Mouse (Mus musculus): Measurements from ENCODE around the gene Ttll11. TPM values are rescaled to one million over a fixed set of nuclear protein-coding genes. Genes with fewer than 3 reads are reported as not detected.

Gene Ttll11
- polyA plus RNA-seq, 1 experiment from 2014 or later = 4.9 TPM

GRCm38 (mm10) chr2:35751781-35752505 is 227.8 kb downstream of the Ttll11 start:
- H3K9me3 ChIP-seq (replicated peaks; ENCODE audit: control insufficient read depth, low read length, poor library complexity, severe bottlenecking) = no peaks in the 10 kb centered on the region
- no peak for ATAC-seq
- H3K27ac ChIP-seq (ENCODE audit: low read length) = no peak overlapping the region
- H3K27me3 ChIP-seq (ENCODE audit: control insufficient read depth, insufficient read depth, low read depth, low read length) = no peaks in the 10 kb centered on the region
- WGBS = 87% methylated on average over 18 of the region's 18 CpGs
- no peaks in the 10 kb centered on the region for H3K36me3 ChIP-seq (ENCODE audit: control insufficient read depth, insufficient read depth, low read length)
- H3K4me3 ChIP-seq (ENCODE audit: low read depth, low read length) = no peak overlapping the region
- no peak overlapping the region for H3K4me2 ChIP-seq (ENCODE audit: low read length)
- no peak overlapping the region for H3K9ac ChIP-seq (ENCODE audit: low read depth, low read length)
- peaks cover 7% of the 10 kb centered on the region for H3K4me1 ChIP-seq (ENCODE audit: control insufficient read depth, insufficient read depth, low read length)

GRCm38 (mm10) chr2:35750533-35751141 is 229.1 kb downstream of the Ttll11 start:
- ATAC-seq = no peak
- Histone ChIP-seq H3K36me3 (ENCODE audit: control insufficient read depth, insufficient read depth, low read length) (no peaks in the 10 kb centered on the region), H3K27ac (ENCODE audit: low read length) (no peak overlapping the region), H3K4me3 (ENCODE audit: low read depth, low read length) (no peak overlapping the region), H3K9me3 (replicated peaks; ENCODE audit: control insufficient read depth, low read length, poor library complexity, severe bottlenecking) (no peaks in the 10 kb centered on the region), H3K4me2 (ENCODE audit: low read length) (no peak overlapping the region), H3K4me1 (ENCODE audit: control insufficient read depth, insufficient read depth, low read length) (peaks cover 7% of the 10 kb centered on the region), H3K9ac (ENCODE audit: low read depth, low read length) (no peak overlapping the region), H3K27me3 (ENCODE audit: control insufficient read depth, insufficient read depth, low read depth, low read length) (no peaks in the 10 kb centered on the region)
- WGBS = 84% methylated on average over 7 of the region's 7 CpGs

GRCm38 (mm10) chr2:35747371-35748035 is 232.2 kb downstream of the Ttll11 start:
- Histone ChIP-seq H3K4me1 (ENCODE audit: control insufficient read depth, insufficient read depth, low read length) (peaks cover 7% of the 10 kb centered on the region), H3K9ac (ENCODE audit: low read depth, low read length) (0 out of 2 replicates have a peak overlapping the region, but pooled peaks have one; percentile 12), H3K9me3 (replicated peaks; ENCODE audit: control insufficient read depth, low read length, poor library complexity, severe bottlenecking) (no peaks in the 10 kb centered on the region), H3K27ac (ENCODE audit: low read length) (peak overlapping the region; percentile 24; the same call in 1 of the 2 replicates), H3K27me3 (ENCODE audit: control insufficient read depth, insufficient read depth, low read depth, low read length) (no peaks in the 10 kb centered on the region), H3K36me3 (ENCODE audit: control insufficient read depth, insufficient read depth, low read length) (no peaks in the 10 kb centered on the region), H3K4me2 (ENCODE audit: low read length) (no peak overlapping the region), H3K4me3 (ENCODE audit: low read depth, low read length) (no peak overlapping the region)
- 61% methylated on average over 12 of the region's 12 CpGs for WGBS
- no peak for ATAC-seq

- Histone ChIP-seq H3K36me3 (ENCODE audit: control insufficient read depth, insufficient read depth, low read length) (no peaks in the 10 kb centered on the region), H3K4me1 (ENCODE audit: control insufficient read depth, insufficient read depth, low read length) (peaks cover 7% of the 10 kb centered on the region), H3K27me3 (ENCODE audit: control insufficient read depth, insufficient read depth, low read depth, low read length) (no peaks in the 10 kb centered on the region), H3K9ac (ENCODE audit: low read depth, low read length) (no peak overlapping the region), H3K4me2 (ENCODE audit: low read length) (no peak overlapping the region), H3K9me3 (replicated peaks; ENCODE audit: control insufficient read depth, low read length, poor library complexity, severe bottlenecking) (no peaks in the 10 kb centered on the region), H3K27ac (ENCODE audit: low read length) (no peak overlapping the region), H3K4me3 (ENCODE audit: low read depth, low read length) (no peak overlapping the region)
- ATAC-seq = no peak
- 45% methylated on average over 3 of the region's 7 CpGs for WGBS
These were observed 233.1 kb downstream of the Ttll11 start for GRCm38 (mm10) chr2:35746638-35747037.

GRCm38 (mm10) chr2:35745876-35746275 is 233.8 kb downstream of the Ttll11 start:
- 88% methylated on average over 10 of the region's 10 CpGs for WGBS
- Histone ChIP-seq H3K9ac (ENCODE audit: low read depth, low read length) (no peak overlapping the region), H3K4me3 (ENCODE audit: low read depth, low read length) (no peak overlapping the region), H3K36me3 (ENCODE audit: control insufficient read depth, insufficient read depth, low read length) (no peaks in the 10 kb centered on the region), H3K4me1 (ENCODE audit: control insufficient read depth, insufficient read depth, low read length) (peaks cover 7% of the 10 kb centered on the region), H3K27ac (ENCODE audit: low read length) (no peak overlapping the region), H3K27me3 (ENCODE audit: control insufficient read depth, insufficient read depth, low read depth, low read length) (no peaks in the 10 kb centered on the region), H3K4me2 (ENCODE audit: low read length) (no peak overlapping the region), H3K9me3 (replicated peaks; ENCODE audit: control insufficient read depth, low read length, poor library complexity, severe bottlenecking) (no peaks in the 10 kb centered on the region)
- no peak for ATAC-seq

GRCm38 (mm10) chr2:35739669-35740254 is 240.0 kb downstream of the Ttll11 start:
- H3K27ac ChIP-seq (ENCODE audit: low read length) = no peak overlapping the region
- no peaks in the 10 kb centered on the region for H3K9me3 ChIP-seq (replicated peaks; ENCODE audit: control insufficient read depth, low read length, poor library complexity, severe bottlenecking)
- 77% methylated on average over 13 of the region's 13 CpGs for WGBS
- no peak for ATAC-seq
- H3K4me1 ChIP-seq (ENCODE audit: control insufficient read depth, insufficient read depth, low read length) = no peaks in the 10 kb centered on the region
- no peaks in the 10 kb centered on the region for H3K36me3 ChIP-seq (ENCODE audit: control insufficient read depth, insufficient read depth, low read length)
- H3K4me3 ChIP-seq (ENCODE audit: low read depth, low read length) = no peak overlapping the region
- H3K9ac ChIP-seq (ENCODE audit: low read depth, low read length) = no peak overlapping the region
- no peaks in the 10 kb centered on the region for H3K27me3 ChIP-seq (ENCODE audit: control insufficient read depth, insufficient read depth, low read depth, low read length)
- no peak overlapping the region for H3K4me2 ChIP-seq (ENCODE audit: low read length)

GRCm38 (mm10) chr2:35737467-35738027 is 242.2 kb downstream of the Ttll11 start:
- no peaks in the 10 kb centered on the region for H3K4me1 ChIP-seq (ENCODE audit: control insufficient read depth, insufficient read depth, low read length)
- 80% methylated on average over 7 of the region's 7 CpGs for WGBS

GRCm38 (mm10) chr2:35736061-35736460 is 243.7 kb downstream of the Ttll11 start:
- 93% methylated on average over 2 of the region's 2 CpGs for WGBS
- Histone ChIP-seq H3K9me3 (replicated peaks; ENCODE audit: control insufficient read depth, low read length, poor library complexity, severe bottlenecking) (no peaks in the 10 kb centered on the region), H3K27ac (ENCODE audit: low read length) (no peak overlapping the region), H3K4me1 (ENCODE audit: control insufficient read depth, insufficient read depth, low read length) (0 out of 2 replicates have a peak, but pooled peaks cover 3% of the 10 kb centered on the region), H3K27me3 (ENCODE audit: control insufficient read depth, insufficient read depth, low read depth, low read length) (no peaks in the 10 kb centered on the region), H3K4me3 (ENCODE audit: low read depth, low read length) (no peak overlapping the region), H3K36me3 (ENCODE audit: control insufficient read depth, insufficient read depth, low read length) (peaks cover 4% of the 10 kb centered on the region; the same call in 1 of the 2 replicates), H3K4me2 (ENCODE audit: low read length) (no peak overlapping the region), H3K9ac (ENCODE audit: low read depth, low read length) (no peak overlapping the region)
- ATAC-seq = no peak

More at GRCm38 (mm10) chr2:35737467-35738027, 242.2 kb downstream of the Ttll11 start:
- Histone ChIP-seq H3K4me2 (ENCODE audit: low read length) (no peak overlapping the region), H3K4me3 (ENCODE audit: low read depth, low read length) (no peak overlapping the region), H3K9ac (ENCODE audit: low read depth, low read length) (no peak overlapping the region), H3K9me3 (replicated peaks; ENCODE audit: control insufficient read depth, low read length, poor library complexity, severe bottlenecking) (no peaks in the 10 kb centered on the region), H3K27ac (ENCODE audit: low read length) (no peak overlapping the region), H3K36me3 (ENCODE audit: control insufficient read depth, insufficient read depth, low read length) (no peaks in the 10 kb centered on the region), H3K27me3 (ENCODE audit: control insufficient read depth, insufficient read depth, low read depth, low read length) (no peaks in the 10 kb centered on the region)
- ATAC-seq = no peak

Data from midbrain, embryonic 16.5 days (tissue).